Mouse (Mus musculus): ENCODE results near the gene Tpte.

Tpte gene

DNA sequence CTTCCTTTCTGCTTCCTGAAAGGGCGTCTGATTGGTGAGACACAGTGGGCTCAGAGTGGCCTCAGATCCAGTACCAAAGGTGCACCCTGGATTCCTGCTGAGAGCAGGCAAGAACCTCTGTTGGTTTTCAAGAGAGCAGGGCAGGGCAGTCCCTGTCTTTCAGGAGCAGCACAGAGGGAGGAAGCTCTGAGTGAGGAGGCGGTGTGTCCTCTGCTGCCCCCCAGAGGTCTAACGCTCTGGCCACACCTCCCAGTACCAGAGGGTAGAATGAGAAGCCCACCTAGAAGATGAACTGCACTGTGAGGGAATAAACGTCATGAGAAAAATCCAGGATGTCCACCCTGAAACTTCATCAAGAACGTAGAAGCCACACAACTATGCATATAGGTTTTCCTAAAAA is 93.7 kb downstream of the Tpte start:
- CTCF ChIA-PET, result interaction anchor here (0.6 kb wide), 1 partner anchor 166 kb away, joined by 4 read pairs; no protein-coding TSS in a partner anchor

DNA sequence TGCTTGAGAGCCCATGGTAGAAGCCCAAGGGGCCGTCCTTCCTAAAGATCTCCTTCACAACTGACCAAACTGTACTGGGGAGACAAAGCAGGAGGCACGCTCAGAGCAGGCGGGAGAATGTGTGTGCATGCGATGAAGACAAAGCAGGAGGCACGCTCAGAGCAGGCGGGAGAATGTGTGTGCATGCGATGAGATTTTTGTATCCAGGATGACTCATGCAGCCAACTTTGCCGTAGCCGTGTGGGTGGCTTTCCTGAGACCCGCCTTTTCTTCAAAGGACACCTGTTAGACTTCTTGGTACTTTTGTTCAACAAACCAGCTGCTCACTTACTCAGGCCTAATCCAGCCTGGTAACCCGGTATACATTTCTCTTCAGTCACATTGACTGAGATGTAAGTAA is 97.7 kb downstream of the Tpte start:
- CTCF ChIA-PET, result no interaction called here

DNA sequence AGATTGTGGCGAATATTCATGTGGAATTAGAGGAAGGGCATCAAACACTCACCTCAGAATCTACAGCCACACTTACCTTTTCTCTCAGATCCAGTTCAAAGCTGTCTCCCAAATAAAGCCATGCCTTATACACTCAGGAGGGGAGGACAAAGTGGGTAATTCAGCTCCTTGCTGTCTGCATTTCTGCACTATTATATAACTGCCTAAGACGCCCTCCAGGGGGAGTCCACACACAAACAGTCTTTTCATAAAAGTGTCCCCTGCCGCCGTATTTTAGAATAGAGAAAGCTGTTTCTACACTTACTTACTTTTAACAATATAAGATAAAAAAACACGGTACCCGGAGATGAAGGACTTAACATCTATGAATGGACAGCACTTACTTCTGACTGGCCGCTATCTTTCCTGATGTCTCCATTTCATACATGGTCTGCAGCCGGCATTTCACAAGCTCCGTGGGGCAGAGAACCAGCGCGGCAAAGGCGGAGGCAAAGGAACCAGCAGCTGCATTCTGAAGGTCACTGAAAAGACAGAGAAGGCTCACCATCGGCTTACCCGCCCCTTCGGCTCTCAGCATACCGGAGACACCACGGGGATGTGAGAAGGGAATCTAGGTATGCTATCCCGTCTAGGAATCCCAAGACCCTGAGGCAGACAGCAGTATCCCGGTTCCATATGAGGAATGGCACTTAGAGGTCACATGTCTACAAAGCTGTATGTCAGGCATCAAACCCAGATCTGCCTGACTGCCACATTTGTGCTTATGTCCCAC is 99.8 kb downstream of the Tpte start:
- CTCF ChIA-PET, result no interaction called here

DNA sequence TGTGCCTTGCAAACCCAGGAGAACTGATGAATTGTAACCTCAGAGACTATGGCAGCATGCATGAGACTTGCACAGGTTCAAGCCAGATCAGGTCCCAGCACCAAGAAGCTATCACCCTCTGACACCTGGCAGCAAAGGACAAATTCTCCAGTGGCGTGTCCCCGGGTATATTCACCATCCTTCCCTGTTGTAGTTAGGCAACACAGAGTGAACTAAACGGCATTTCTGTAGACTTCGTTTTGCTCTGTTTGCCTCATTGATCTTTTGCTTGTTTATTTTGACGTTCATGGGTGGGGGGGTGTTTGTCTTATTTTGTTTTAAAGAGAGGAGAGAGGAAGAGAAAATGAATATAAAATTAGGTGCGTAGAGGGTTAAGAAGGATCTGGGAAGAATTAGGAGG is 101.9 kb downstream of the Tpte start:
- CTCF ChIA-PET, result no interaction called here

DNA sequence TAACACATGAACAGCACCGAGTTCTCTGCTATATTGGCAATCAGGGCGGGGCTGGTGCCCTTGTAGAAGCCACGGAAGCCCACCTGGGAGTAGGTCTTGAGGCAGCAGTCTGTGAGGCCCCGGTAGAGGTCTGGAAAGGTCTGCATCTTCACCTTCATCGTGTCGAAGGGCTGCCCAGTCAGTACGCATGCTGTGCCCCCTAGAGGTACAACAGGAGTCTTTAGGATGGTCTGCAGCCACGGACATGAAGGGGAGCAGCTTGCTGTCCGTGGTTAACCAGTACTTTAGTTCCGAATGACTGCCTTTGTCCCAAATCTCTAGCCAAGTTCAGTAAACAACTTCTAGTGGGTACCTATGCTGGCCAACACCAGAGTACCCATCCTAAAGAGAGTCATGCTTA is 106.6 kb downstream of the Tpte start:
- CTCF ChIA-PET, result interaction anchor here (0.6 kb wide), 1 partner anchor 46 kb away, joined by 5 read pairs; no protein-coding TSS in a partner anchor

DNA sequence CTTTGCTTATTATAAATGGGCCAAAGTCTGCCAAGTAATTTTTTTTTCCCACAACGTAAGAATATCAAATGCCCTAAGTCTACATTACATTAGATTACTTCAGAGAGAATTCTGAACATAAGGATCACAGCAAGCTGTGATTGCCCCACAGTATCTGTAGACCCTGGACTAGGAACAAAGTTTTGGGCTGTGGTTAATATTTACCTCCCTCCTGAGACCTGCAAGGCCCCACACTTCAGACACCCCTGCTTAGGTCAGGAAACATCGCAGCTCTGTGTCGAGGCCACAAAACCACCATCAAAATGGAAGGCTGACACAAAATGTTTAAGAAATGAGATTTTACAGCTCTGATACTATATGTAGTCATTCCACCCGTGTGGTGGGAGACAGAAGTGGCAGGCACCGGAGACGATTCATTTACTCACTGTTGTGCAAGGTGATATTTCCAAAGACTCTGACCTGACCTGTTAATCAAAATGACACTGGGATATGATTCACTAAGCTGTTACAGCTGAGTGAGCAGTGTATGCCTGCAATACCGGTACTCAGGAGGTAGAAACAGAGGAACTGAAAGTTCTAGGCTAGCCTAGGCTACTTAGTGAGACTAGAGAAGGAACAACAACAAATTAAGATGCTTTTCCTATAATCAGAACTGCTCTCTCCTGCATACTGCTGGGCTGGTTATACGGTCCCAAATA is 107.7 kb downstream of the Tpte start:
- CTCF ChIA-PET, result no interaction called here

DNA sequence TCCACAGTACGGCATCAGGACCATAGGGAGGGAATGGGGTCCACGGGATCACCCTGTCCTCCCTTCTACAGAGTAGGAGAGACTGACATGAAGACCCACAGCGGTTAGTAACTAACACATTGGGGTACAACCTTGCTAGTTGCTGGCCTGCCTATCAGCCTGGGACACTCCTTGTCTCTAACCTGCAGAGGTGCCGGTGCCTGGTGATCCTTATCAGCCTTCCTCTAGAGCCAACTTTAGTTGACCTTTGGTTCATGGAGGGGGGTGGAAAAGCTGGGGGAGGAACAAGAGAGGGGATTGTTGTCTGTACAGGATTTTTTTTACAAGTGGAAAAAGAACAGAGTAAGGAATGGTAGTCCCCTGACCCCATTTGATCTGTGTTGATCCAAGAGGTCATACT is 111.2 kb downstream of the Tpte start:
- CTCF ChIA-PET, result no interaction called here

DNA sequence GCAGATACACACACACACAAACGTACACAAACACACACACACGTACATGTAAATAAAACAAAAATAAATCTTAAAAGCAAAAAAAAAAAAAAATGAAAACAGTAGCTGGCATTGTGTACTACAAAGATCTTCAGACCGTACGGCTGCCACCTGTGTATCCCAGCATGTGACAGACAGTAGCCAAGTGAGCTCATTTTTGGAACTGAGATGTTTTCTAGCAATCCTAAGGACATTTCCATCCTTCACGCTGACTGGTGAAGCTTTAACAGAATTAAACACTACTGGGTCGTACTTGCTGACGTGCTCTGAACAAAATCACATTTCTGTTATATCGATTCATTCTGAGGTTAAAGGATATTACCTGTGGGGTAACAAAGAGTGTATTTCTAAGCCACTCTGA is 112.0 kb downstream of the Tpte start:
- CTCF ChIA-PET, result interaction anchor here (0.7 kb wide), 1 partner anchor 198 kb away, joined by 4 read pairs; no protein-coding TSS in a partner anchor

DNA sequence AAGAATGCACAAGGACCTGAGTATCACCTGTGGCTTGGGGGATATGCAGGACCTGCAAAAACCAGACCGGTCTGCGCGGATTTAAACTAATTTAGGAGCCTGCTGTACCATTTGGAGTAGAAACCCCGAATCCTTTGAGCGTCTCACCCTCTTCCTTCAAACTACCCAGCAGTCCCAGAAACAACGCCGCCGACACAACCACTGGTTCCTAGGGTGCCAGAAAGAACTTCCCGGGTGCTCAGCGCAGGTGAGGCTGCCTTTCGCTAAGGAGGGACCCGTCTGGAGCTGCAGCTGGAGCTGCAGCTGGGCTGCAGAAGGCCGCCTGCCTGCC is 114.5 kb downstream of the Tpte start:
- CTCF ChIA-PET, result no interaction called here

DNA sequence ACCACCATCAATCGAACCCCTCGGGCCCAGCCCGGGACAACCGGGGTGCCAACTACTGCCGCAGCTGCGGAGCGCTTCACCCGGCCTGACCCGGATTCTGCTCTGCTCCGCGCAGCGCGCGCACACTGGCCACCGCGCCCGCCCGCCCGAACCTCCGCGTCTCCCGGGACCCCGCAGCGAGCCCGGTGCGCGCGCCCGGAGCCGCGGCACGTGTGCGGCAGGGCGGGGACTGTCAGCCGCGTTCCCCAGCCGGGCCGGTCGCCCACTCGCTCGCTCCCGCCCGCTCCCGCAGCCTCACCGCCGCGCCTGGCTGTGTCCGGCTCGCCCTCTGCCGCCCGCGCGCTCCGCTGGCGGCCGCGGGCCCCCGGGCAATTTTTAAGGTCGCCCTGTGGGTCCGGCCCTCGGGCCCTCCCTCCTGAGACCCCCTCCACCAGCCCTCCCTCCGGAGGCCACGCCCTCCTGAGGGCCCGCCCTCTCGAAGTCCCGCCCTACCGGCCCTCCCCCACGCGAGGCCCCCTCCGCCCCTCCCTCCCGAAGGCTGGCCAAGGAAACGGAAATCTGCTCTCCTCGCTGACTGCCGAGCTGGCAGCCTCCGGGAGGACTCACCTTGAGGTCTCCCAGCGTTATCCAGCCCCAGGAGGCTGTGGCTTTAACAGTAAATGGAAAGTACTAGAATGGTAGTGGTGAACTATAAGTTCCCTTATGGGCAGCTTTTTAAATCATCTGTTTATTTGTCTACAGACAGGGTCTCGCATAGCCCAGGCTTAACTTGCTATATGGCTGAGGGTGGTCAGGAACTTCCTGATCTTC is 115.1 kb downstream of the Tpte start, which contains the start of gene Slc25a15:
Gene Slc25a15, minus strand, starts transcription at position 456 of the 810 bp plus-strand sequence.
- CTCF ChIA-PET, result interaction anchor here (0.6 kb wide), 1 partner anchor 37 kb away, joined by 4 read pairs; no protein-coding TSS in a partner anchor

DNA sequence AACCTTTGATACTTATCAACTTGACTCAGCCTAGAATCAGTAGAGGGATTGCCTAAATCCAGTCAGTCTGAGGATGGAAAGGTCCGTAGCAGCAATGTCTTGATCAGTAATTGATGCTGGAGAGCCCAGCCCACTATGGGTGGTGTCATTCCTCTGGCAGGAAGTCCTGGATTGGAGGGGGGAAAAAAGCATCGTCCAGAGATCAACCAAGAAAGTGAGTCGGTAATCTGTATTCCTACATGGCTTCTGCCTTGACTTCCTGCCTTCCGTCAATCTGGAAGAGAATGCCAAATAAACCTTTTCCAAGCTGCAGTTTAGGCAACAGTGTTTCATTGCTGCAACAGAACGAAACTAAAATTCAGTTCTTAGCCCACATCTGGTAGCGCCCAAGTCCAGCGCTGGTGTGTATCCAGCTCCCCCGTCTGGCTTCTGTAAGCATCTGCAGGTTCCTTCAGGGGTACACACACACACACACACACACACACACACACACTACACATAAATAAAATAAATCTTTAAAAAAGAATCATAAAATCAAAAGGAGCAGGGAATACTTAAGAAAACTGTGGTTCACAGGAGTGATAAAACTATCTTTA is 116.1 kb downstream of the Tpte start:
- CTCF ChIA-PET, result interaction anchor here (0.7 kb wide), 1 partner anchor 402 kb away, joined by 3 read pairs; no protein-coding TSS in a partner anchor

DNA sequence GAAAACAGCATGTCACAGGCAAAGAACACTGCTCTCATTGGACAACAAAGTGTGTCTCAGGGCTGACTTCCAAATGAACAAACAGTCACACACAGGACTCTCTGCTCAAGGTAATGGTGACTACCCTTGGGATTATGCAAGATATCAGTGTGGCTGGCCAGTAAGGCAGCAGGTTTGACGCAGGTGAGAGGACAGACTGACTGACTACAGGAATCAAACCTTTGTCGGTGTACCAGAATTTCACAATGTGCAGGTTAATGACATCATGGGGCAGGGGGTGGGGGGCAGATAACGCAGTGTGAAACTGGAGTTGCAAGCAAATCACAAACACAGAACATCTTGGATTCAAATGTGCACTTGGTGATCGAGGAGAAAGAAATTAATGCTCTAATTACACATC is 117.4 kb downstream of the Tpte start:
- CTCF ChIA-PET, result no interaction called here

DNA sequence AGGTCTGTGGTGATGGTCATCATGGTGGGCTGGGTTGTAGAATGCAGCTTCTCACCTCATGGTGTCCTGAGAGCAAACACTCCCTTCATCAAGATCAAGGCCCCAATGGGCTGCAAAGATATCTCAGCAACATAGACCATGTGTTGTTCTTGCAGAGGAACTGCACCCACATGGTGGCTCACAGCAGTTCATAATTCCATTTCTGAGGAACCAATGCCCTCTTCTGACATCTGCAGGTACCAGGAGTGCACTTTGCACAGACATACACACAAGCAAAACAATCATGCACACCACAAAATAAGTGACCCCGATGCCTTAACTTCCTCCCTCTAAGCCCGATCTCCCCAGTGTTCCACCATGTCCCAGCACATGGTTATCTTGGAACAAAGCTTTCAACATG is 120.0 kb downstream of the Tpte start:
- CTCF ChIA-PET, result no interaction called here

DNA sequence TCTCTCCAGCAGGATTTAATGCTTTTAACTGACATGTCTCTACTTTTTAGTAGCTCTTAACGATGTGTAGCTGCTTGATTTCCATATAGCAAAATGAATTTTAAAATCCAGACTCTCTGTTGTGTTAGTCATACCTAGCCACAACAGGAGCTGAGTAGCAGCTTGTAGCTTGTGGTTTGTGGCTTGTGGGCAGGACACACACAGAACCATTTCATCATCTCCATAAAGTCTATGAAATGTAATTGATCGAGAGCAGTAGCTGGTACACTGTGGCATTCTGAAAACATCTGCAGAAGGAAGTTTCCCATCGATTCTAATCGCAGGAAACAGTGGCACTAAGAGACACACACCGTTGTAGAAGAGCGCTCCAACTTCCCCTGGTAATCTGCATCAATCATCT is 122.5 kb downstream of the Tpte start:
- CTCF ChIA-PET, result no interaction called here

DNA sequence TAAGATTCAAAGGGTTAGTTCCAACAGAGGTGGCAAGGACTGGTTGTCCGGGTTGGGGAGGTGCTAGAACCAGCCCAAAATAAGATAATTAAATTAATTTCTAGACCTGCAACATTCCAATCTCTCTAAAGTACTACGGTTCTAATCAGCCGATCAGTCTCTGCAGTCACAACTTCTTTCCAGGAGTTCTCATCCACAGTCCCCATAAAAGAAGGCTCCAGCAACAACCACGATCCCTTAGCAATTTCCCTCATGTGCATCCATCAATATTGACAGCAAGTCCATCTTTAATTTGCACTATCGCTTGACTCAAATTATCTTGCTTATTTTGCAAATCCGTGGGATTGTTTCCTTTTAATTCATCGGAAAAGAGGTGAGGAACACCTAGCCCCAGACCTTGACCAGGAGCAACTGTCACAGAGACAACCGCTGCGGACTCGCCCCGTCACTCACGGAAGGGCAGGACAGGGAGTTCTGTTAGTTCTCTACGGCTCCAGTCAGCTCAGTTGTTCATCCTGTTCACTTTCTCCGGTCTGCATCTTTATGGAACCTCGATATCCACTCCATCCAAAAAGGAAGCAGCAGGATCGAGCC is 127.5 kb downstream of the Tpte start:
- CTCF ChIA-PET, result no interaction called here

DNA sequence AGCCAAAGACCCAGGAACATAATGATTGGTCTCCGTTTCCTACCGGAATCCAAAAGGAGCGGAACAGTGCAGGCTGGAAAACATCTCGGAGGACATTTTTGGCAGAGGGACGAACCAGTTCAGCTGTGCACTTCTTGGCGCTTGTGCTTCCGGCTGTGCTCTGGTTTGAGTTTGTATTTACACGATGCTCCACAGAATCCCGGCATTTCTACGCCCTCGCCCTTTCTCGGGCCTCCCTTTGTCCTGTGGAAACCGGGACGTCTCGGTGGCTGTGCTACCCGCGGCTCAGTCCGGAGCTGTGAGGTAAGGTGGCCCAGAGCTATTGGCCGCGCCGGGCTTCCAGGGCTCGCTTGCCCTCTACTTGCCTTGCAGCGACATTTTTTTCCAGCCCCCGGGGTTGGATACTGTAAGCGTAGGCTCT is 128.1 kb downstream of the Tpte start, which contains the start of gene Mrps31:
Gene Mrps31, plus strand, starts transcription at position 80 of the 421 bp plus-strand sequence.
- CTCF ChIA-PET, result interaction anchor here (0.6 kb wide), 1 partner anchor 516 kb away, joined by 6 read pairs; no protein-coding TSS in a partner anchor

DNA sequence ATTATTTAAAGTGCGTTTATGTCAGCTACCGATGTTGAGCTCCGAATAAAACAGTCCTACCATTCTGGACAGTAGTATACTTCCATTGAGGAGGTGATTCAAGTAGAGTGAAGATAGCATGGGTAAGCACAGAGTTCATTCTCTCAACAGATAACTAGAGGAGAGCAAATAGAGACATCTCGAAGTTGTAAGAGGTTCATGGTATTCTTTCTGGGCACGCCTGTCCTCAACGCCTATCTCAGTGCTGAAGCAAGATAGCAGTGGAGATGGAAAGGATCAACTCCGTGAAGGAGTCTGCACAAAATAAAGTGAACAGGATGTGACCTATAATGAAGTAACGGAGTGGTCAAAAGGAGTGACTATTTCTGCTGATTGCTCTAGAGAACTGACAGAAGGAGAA is 128.7 kb downstream of the Tpte start:
- CTCF ChIA-PET, result interaction anchor here (0.6 kb wide), 1 partner anchor 515 kb away, joined by 6 read pairs; no protein-coding TSS in a partner anchor
